ENCODE assay signal across 9 mouse cellular contexts in genomic region chr1:91080423-91080749, GRCm38 (mm10).
DNase-seq lines count a peak whose midpoint lies in the region; ATAC-seq and TF ChIP-seq lines count a peak whose summit lies in the region.
"Had no signal": no experiment of that assay in that cellular context is flagged by ENCODE, and none has a peak within 500 bp of the region (broad histone marks: within the 10 kb centered on the region; RNA-seq: fewer than 3 reads in every experiment).

No protein-coding gene starts in this region.

- ATAC-seq in intestine, postnatal 0 days, result peak; percentile 87

- peak; percentile 31 to 69 for DNase-seq in heart, adult 9 months (ENCODE audit: low spot score in 2 of 2)
- no peak for DNase-seq in heart, postnatal 36 days
- peak; percentile 52 for DNase-seq in CH12.LX (ENCODE audit: extremely low read depth)
- DNase-seq in urinary bladder, adult 18-20 months (ENCODE audit: low spot score in 2 of 2), result no peak
- DNase-seq in layer of hippocampus, postnatal 25 days (ENCODE audit: extremely low spot score in 1 of 2, low spot score in 1 of 2), result no peak
- DNase-seq in midbrain, embryonic 10.5 days (ENCODE audit: low spot score), result no peak

- no peaks in the 10 kb centered on the region for H3K27me3 ChIP-seq in CH12.LX (replicated peaks)
- no peaks in the 10 kb centered on the region for H3K27me3 ChIP-seq in intestine, postnatal 0 days (replicated peaks; ENCODE audit: control insufficient read depth, insufficient read depth, low read length)
- H3K27me3 ChIP-seq in megakaryocyte, embryonic 14.5 days (replicated peaks), result no peaks in the 10 kb centered on the region
- H3K27me3 ChIP-seq in midbrain, embryonic 10.5 days (ENCODE audit: low read depth, poor library complexity, severe bottlenecking), result no peaks in the 10 kb centered on the region

- no peak; the same call in 1 of the 2 replicates for TF ChIP-seq RAD21 in CH12.LX (IDR thresholded peaks at IDR 0.05; ENCODE audit: low read depth, low read length)

- H3K4me1 ChIP-seq in CH12.LX (ENCODE audit: control insufficient read depth in 1 of 2, insufficient read depth in 2 of 2), result peaks cover 0 to 32% of the 10 kb centered on the region in 2 experiments; a peak in 2 of 4 replicates
- peaks cover 19% of the 10 kb centered on the region; the same call in 1 of the 2 replicates for H3K4me1 ChIP-seq in intestine, postnatal 0 days (replicated peaks; ENCODE audit: control insufficient read depth, insufficient read depth, low read length)
- peaks cover 51% of the 10 kb centered on the region for H3K4me1 ChIP-seq in megakaryocyte, embryonic 14.5 days
- peaks cover 15% of the 10 kb centered on the region for H3K4me1 ChIP-seq in midbrain, embryonic 10.5 days

- no peak overlapping the region for H3K27ac ChIP-seq in CH12.LX (ENCODE audit: insufficient read depth, low read depth)
- H3K27ac ChIP-seq in intestine, postnatal 0 days (ENCODE audit: low read depth, low read length), result peak overlapping the region; percentile 65
- H3K27ac ChIP-seq in midbrain, embryonic 10.5 days (replicated peaks), result no peak overlapping the region
- H3K27ac ChIP-seq: left cerebral cortex, adult 2 months had no signal

- dilution Hi-C loops in CH12.LX (cut with MboI; ENCODE audit: extremely low pct_ligation_motif_present, extremely low pct_unique_long_range_greater_than_20kb, low sequenced_read_pairs), result no loop called here

- no peaks in the 10 kb centered on the region for H3K9me3 ChIP-seq in CH12.LX (replicated peaks; ENCODE audit: low read length)
- H3K9me3 ChIP-seq in intestine, postnatal 0 days (ENCODE audit: control insufficient read depth), result no peaks in the 10 kb centered on the region
- H3K9me3 ChIP-seq in megakaryocyte, embryonic 14.5 days, result no peaks in the 10 kb centered on the region
- H3K9me3 ChIP-seq in midbrain, embryonic 10.5 days (replicated peaks), result no peaks in the 10 kb centered on the region

- TF ChIP-seq POLR2A in CH12.LX (IDR thresholded peaks at IDR 0.05; ENCODE audit: low read depth, low read length), result no peak

- H3K79me2 ChIP-seq in CH12.LX (replicated peaks; ENCODE audit: control insufficient read depth, extremely low read depth, insufficient read depth, poor library complexity, severe bottlenecking), result no peaks in the 10 kb centered on the region

- peak overlapping the region in 1 of 3 experiments; percentile 13 for H3K4me3 ChIP-seq in CH12.LX (replicated peaks in 1 of 3; ENCODE audit: low read depth in 2 of 3, low read length in 2 of 3, poor library complexity in 1 of 3)
- H3K4me3 ChIP-seq in intestine, postnatal 0 days (ENCODE audit: low read depth, low read length), result no peak overlapping the region
- H3K4me3 ChIP-seq in megakaryocyte, embryonic 14.5 days (replicated peaks), result peak overlapping the region; percentile 31
- no peak overlapping the region for H3K4me3 ChIP-seq in midbrain, embryonic 10.5 days
- H3K4me3 ChIP-seq: left cerebral cortex, adult 2 months had no signal

- in situ Hi-C loops in CH12.LX (cut with MboI; ENCODE audit: low pct_ligation_motif_present, low pct_unique_long_range_greater_than_20kb, low sequenced_read_pairs), result no loop called here

- WGBS in intestine, postnatal 0 days, result 19% methylated on average over 7 of the region's 7 CpGs
- WGBS in midbrain, embryonic 10.5 days, result 86% methylated on average over 7 of the region's 7 CpGs

- no peak overlapping the region for H3K4me2 ChIP-seq in CH12.LX (ENCODE audit: insufficient read depth, low read depth, poor library complexity, severe bottlenecking)
- no peak overlapping the region for H3K4me2 ChIP-seq in intestine, postnatal 0 days (replicated peaks; ENCODE audit: low read depth)

- no peak overlapping the region for H3K9ac ChIP-seq in CH12.LX (ENCODE audit: insufficient read depth, low read depth)
- H3K9ac ChIP-seq in intestine, postnatal 0 days (ENCODE audit: low read depth, low read length), result no peak overlapping the region

- intact Hi-C loops in heart, postnatal 36 days (cut with DNase I), result no loop called here

- no peak for TF ChIP-seq EP300 in CH12.LX (IDR thresholded peaks at IDR 0.05; ENCODE audit: low read length)

- peak in 1 of 2 experiments; percentile 22; a peak in 1 of 4 replicates for TF ChIP-seq CTCF in CH12.LX (conservative IDR thresholded peaks at IDR 0.05 in 1 of 2, IDR thresholded peaks at IDR 0.05 in 1 of 2; ENCODE audit: low read depth in 2 of 2, low read length in 2 of 2)
- TF ChIP-seq CTCF in intestine, postnatal 0 days (IDR thresholded peaks at IDR 0.05; ENCODE audit: low read depth), result peak; percentile 75

- H3K36me3 ChIP-seq in CH12.LX (replicated peaks in 1 of 2; ENCODE audit: control insufficient read depth in 1 of 2, insufficient read depth in 1 of 2, low read length in 1 of 2), result peaks cover 16 to 69% of the 10 kb centered on the region in 2 experiments
- peaks cover 23% of the 10 kb centered on the region; the same call in 1 of the 2 replicates for H3K36me3 ChIP-seq in intestine, postnatal 0 days (ENCODE audit: control insufficient read depth, insufficient read depth)
- H3K36me3 ChIP-seq in megakaryocyte, embryonic 14.5 days (replicated peaks; ENCODE audit: low read length), result peaks cover 95% of the 10 kb centered on the region
- H3K36me3 ChIP-seq in midbrain, embryonic 10.5 days, result no peaks in the 10 kb centered on the region

TF ChIP-seq in CH12.LX, 34 proteins besides CTCF, POLR2A, EP300 and RAD21:
- TF ChIP-seq TBP (conservative IDR thresholded peaks at IDR 0.05; ENCODE audit: low read depth, low read length) (no peak), SMC3 (IDR thresholded peaks at IDR 0.05; ENCODE audit: low read depth, low read length) (peak; percentile 4; the same call in 1 of the 2 replicates)

Comparison
In these comparisons a context has a peak if more than half of its experiments do, and no peak if none do; other contexts are left out.
1. DNase-seq: peak in heart, adult 9 months (2 of 2) and CH12.LX (single experiment); none in heart, postnatal 36 days (0 of 2), urinary bladder, adult 18-20 months (0 of 2), layer of hippocampus, postnatal 25 days (0 of 2) and midbrain, embryonic 10.5 days (single experiment).